Mouse (Mus musculus) spleen, adult 2 months (tissue): Measurements from ENCODE around the gene Lmf1.

Source experiments
- CTCF ChIP-seq: fragments of 200-500 bp; IDR thresholded peaks from 2 replicates; pipeline ENCODE4 v1.5.1; 2011; ENCODE audit warnings: mild to moderate bottlenecking, inconsistent platforms; ENCODE audit not compliant: insufficient read depth, insufficient read length, insufficient replicate concordance; ENCODE audit errors: extremely low read depth
- POLR2A ChIP-seq: fragments of 200-500 bp; IDR thresholded peaks from 2 replicates; pipeline ENCODE4 v1.6.1; 2011; ENCODE audit warnings: low read depth, low read length, inconsistent platforms

GRCm38 (mm10) chr17:25638442-25638841 is 59.6 kb downstream of the Lmf1 start:
- no peak for TF ChIP-seq CTCF
- TF ChIP-seq POLR2A = no peak
